In genomic region chr11:45027076-45027475, GRCm38 (mm10) we compare ENCODE assay signal across 10 mouse cellular contexts.
A peak's percentile ranks its signal among the peaks of the same experiment; 100 is the strongest.
DNase-seq lines count a peak whose midpoint lies in the region; ATAC-seq lines count a peak whose summit lies in the region.
"Had no signal": no experiment of that assay in that cellular context is flagged by ENCODE, and none has a peak within 500 bp of the region (broad histone marks: within the 10 kb centered on the region; RNA-seq: fewer than 3 reads in every experiment).

No protein-coding gene starts in this region.

- no peaks in the 10 kb centered on the region for H3K27me3 ChIP-seq in heart, embryonic 15.5 days
- no peaks in the 10 kb centered on the region; the same call in 1 of the 2 replicates for H3K27me3 ChIP-seq in embryonic facial prominence, embryonic 13.5 days
- H3K27me3 ChIP-seq in hindbrain, embryonic 11.5 days (ENCODE audit: control insufficient read depth, insufficient read depth, low read length), result no peaks in the 10 kb centered on the region
- no peaks in the 10 kb centered on the region for H3K27me3 ChIP-seq in midbrain, embryonic 13.5 days

- H3K9ac ChIP-seq in heart, embryonic 15.5 days, result no peak overlapping the region
- H3K9ac ChIP-seq in embryonic facial prominence, embryonic 13.5 days, result peak overlapping the region; percentile 44; the same call in 1 of the 2 replicates
- peak overlapping the region; percentile 42; the same call in 1 of the 2 replicates for H3K9ac ChIP-seq in hindbrain, embryonic 11.5 days (ENCODE audit: low read depth, low read length)
- H3K9ac ChIP-seq in midbrain, embryonic 13.5 days (replicated peaks), result peak overlapping the region; percentile 12; the same call in 1 of the 2 replicates

- no peak overlapping the region for H3K4me3 ChIP-seq in heart, embryonic 15.5 days
- H3K4me3 ChIP-seq in embryonic facial prominence, embryonic 13.5 days, result no peak overlapping the region
- H3K4me3 ChIP-seq in hindbrain, embryonic 11.5 days (ENCODE audit: low read depth, low read length), result no peak overlapping the region
- no peak overlapping the region for H3K4me3 ChIP-seq in midbrain, embryonic 13.5 days (replicated peaks)

- H3K36me3 ChIP-seq in heart, embryonic 15.5 days, result no peaks in the 10 kb centered on the region
- no peaks in the 10 kb centered on the region for H3K36me3 ChIP-seq in embryonic facial prominence, embryonic 13.5 days
- H3K36me3 ChIP-seq in hindbrain, embryonic 11.5 days (ENCODE audit: control insufficient read depth, insufficient read depth, low read length), result no peaks in the 10 kb centered on the region
- no peaks in the 10 kb centered on the region for H3K36me3 ChIP-seq in midbrain, embryonic 13.5 days

- 54% methylated on average over 7 of the region's 7 CpGs for WGBS in heart, embryonic 15.5 days
- 59% methylated on average over 7 of the region's 7 CpGs for WGBS in embryonic facial prominence, embryonic 13.5 days
- WGBS in hindbrain, embryonic 11.5 days, result 54% methylated on average over 7 of the region's 7 CpGs
- WGBS in midbrain, embryonic 13.5 days, result 39% methylated on average over 7 of the region's 7 CpGs

- H3K9me3 ChIP-seq in heart, embryonic 15.5 days (replicated peaks), result no peaks in the 10 kb centered on the region
- no peaks in the 10 kb centered on the region for H3K9me3 ChIP-seq in embryonic facial prominence, embryonic 13.5 days
- no peaks in the 10 kb centered on the region for H3K9me3 ChIP-seq in hindbrain, embryonic 11.5 days (ENCODE audit: control insufficient read depth, low read length)
- H3K9me3 ChIP-seq in midbrain, embryonic 13.5 days, result no peaks in the 10 kb centered on the region

- no peak for ATAC-seq in heart, embryonic 15.5 days (replicated peaks; ENCODE audit: insufficient number of reproducible peaks, insufficient read depth, low FRiP score, low read depth)
- no peak for ATAC-seq in embryonic facial prominence, embryonic 13.5 days (ENCODE audit: insufficient number of reproducible peaks, insufficient read depth, low FRiP score, low TSS enrichment, low read depth)
- no peak for ATAC-seq in hindbrain, embryonic 11.5 days (ENCODE audit: low FRiP score)
- ATAC-seq in midbrain, embryonic 13.5 days, result peak; percentile 37; the same call in 1 of the 2 replicates

- peak overlapping the region; percentile 22; the same call in 1 of the 2 replicates for H3K4me2 ChIP-seq in heart, embryonic 15.5 days
- peak overlapping the region; percentile 21; the same call in 1 of the 2 replicates for H3K4me2 ChIP-seq in embryonic facial prominence, embryonic 13.5 days
- 0 out of 2 replicates have a peak overlapping the region, but pooled peaks have one; percentile 17 for H3K4me2 ChIP-seq in hindbrain, embryonic 11.5 days (replicated peaks; ENCODE audit: low read depth, low read length)
- H3K4me2 ChIP-seq in midbrain, embryonic 13.5 days (replicated peaks), result peak overlapping the region; percentile 24

- H3K27ac ChIP-seq in heart, embryonic 15.5 days, result no peak overlapping the region
- H3K27ac ChIP-seq in embryonic facial prominence, embryonic 13.5 days, result no peak overlapping the region
- peak overlapping the region; percentile 65 for H3K27ac ChIP-seq in hindbrain, embryonic 11.5 days (ENCODE audit: low read depth, low read length)
- H3K27ac ChIP-seq in midbrain, embryonic 13.5 days, result peak overlapping the region; percentile 74

- H3K4me1 ChIP-seq in heart, embryonic 15.5 days (replicated peaks), result 0 out of 2 replicates have a peak, but pooled peaks cover 5% of the 10 kb centered on the region
- H3K4me1 ChIP-seq in embryonic facial prominence, embryonic 13.5 days, result peaks cover 14% of the 10 kb centered on the region
- H3K4me1 ChIP-seq in hindbrain, embryonic 11.5 days (replicated peaks; ENCODE audit: control insufficient read depth, insufficient read depth, low read length), result 0 out of 2 replicates have a peak, but pooled peaks cover 5% of the 10 kb centered on the region
- H3K4me1 ChIP-seq in midbrain, embryonic 13.5 days (replicated peaks), result peaks cover 19% of the 10 kb centered on the region

- no peak for DNase-seq in heart, adult 8-10 months (ENCODE audit: low spot score)
- DNase-seq in hindbrain, embryonic 11.5 days (ENCODE audit: low spot score), result no peak
- DNase-seq in retina, postnatal 1 day, result no peak
- no peak for DNase-seq in thymus, postnatal 4 days
- no peak for DNase-seq in cerebellum, adult 18-20 months
- DNase-seq: cerebellum, adult 9-10 months; right cerebral cortex, adult 18-20 months had no signal

Comparison
In these comparisons a context has a peak if more than half of its experiments do, and no peak if none do; other contexts are left out.
1. H3K27ac ChIP-seq: peak in hindbrain, embryonic 11.5 days (single experiment) and midbrain, embryonic 13.5 days (single experiment); none in heart, embryonic 15.5 days (single experiment) and embryonic facial prominence, embryonic 13.5 days (single experiment).
2. Peak in every context shown above with its lines, with median percentiles within 50 percentile points of each other: H3K4me2 ChIP-seq.